Mouse (Mus musculus): ENCODE data around the gene Snai1.

Gene Snai1

GRCm38 (mm10) chr2:167564551-167565311, 26.7 kb downstream of the Snai1 start:
- TF ChIP-seq NANOG (IDR thresholded peaks at IDR 0.05; ENCODE audit: borderline replicate concordance, low read length) (no peak), CTCF (conservative IDR thresholded peaks at IDR 0.05; ENCODE audit: low read length) (no peak)
- H3K9me3 ChIP-seq (ENCODE audit: low read length) = no peaks in the 10 kb centered on the region
- peaks cover 49% of the 10 kb centered on the region for H3K4me1 ChIP-seq (replicated peaks; ENCODE audit: low read depth, low read length)
- no peaks in the 10 kb centered on the region for H3K36me3 ChIP-seq (ENCODE audit: insufficient read depth, low read length)
- peaks cover 64% of the 10 kb centered on the region for H3K27me3 ChIP-seq (ENCODE audit: insufficient read depth, low read length)
- H3K4me3 ChIP-seq (replicated peaks; ENCODE audit: low read length) = no peak overlapping the region

- Histone ChIP-seq H3K9me3 (ENCODE audit: low read length) (no peaks in the 10 kb centered on the region), H3K36me3 (ENCODE audit: insufficient read depth, low read length) (no peaks in the 10 kb centered on the region), H3K27me3 (ENCODE audit: insufficient read depth, low read length) (peaks cover 63% of the 10 kb centered on the region), H3K4me3 (replicated peaks; ENCODE audit: low read length) (no peak overlapping the region; the same call in 1 of the 2 replicates), H3K4me1 (replicated peaks; ENCODE audit: low read depth, low read length) (peaks cover 48% of the 10 kb centered on the region)
- TF ChIP-seq CTCF (conservative IDR thresholded peaks at IDR 0.05; ENCODE audit: low read length) = no peak
- TF ChIP-seq NANOG (IDR thresholded peaks at IDR 0.05; ENCODE audit: borderline replicate concordance, low read length) = no peak
- TF ChIP-seq POU5F1 (IDR thresholded peaks at IDR 0.05; ENCODE audit: borderline replicate concordance, low read length) = no peak
Measured at GRCm38 (mm10) chr2:167565312-167565656, 27.3 kb downstream of the Snai1 start.

GRCm38 (mm10) chr2:167565682-167566081, 27.7 kb downstream of the Snai1 start:
- TF ChIP-seq CTCF (conservative IDR thresholded peaks at IDR 0.05; ENCODE audit: low read length) = no peak
- TF ChIP-seq POU5F1 (IDR thresholded peaks at IDR 0.05; ENCODE audit: borderline replicate concordance, low read length) = no peak
- TF ChIP-seq NANOG (IDR thresholded peaks at IDR 0.05; ENCODE audit: borderline replicate concordance, low read length) = no peak
- Histone ChIP-seq H3K36me3 (ENCODE audit: insufficient read depth, low read length) (no peaks in the 10 kb centered on the region), H3K27me3 (ENCODE audit: insufficient read depth, low read length) (peaks cover 63% of the 10 kb centered on the region), H3K4me3 (replicated peaks; ENCODE audit: low read length) (peak overlapping the region; percentile 57), H3K9me3 (ENCODE audit: low read length) (no peaks in the 10 kb centered on the region), H3K4me1 (replicated peaks; ENCODE audit: low read depth, low read length) (peaks cover 49% of the 10 kb centered on the region)

DNA sequence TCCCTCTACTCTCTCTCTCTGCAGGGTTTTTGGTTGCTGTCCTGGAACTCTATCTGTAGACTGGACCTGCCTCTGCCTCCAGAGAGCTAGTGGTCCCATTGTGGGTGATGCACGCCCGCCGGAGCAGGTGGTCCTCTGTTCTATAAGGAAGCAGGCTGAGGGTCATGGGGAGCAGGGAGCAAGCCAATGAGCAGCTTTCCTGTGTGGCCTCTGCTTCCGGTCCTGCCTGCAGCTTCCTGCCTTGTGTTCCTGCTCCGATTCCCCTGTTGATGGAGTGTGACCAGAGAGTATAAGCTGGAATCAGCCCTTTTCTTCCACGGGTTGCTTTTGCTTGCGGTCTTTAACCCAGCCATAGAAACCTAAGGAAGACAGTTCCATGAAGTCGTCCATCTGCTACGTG, 30.1 kb downstream of the Snai1 start:
- Histone ChIP-seq H3K4me3 (replicated peaks; ENCODE audit: low read length) (no peak overlapping the region), H3K36me3 (ENCODE audit: insufficient read depth, low read length) (no peaks in the 10 kb centered on the region), H3K9me3 (ENCODE audit: low read length) (no peaks in the 10 kb centered on the region), H3K27me3 (ENCODE audit: insufficient read depth, low read length) (peaks cover 56% of the 10 kb centered on the region), H3K4me1 (replicated peaks; ENCODE audit: low read depth, low read length) (peaks cover 51% of the 10 kb centered on the region)
- no peak for TF ChIP-seq NANOG (IDR thresholded peaks at IDR 0.05; ENCODE audit: borderline replicate concordance, low read length)
- no peak for TF ChIP-seq POU5F1 (IDR thresholded peaks at IDR 0.05; ENCODE audit: borderline replicate concordance, low read length)

GRCm38 (mm10) chr2:167569934-167570651, 32.1 kb downstream of the Snai1 start:
- Histone ChIP-seq H3K27me3 (ENCODE audit: insufficient read depth, low read length) (peaks cover 64% of the 10 kb centered on the region), H3K36me3 (ENCODE audit: insufficient read depth, low read length) (no peaks in the 10 kb centered on the region), H3K4me1 (replicated peaks; ENCODE audit: low read depth, low read length) (peaks cover 37% of the 10 kb centered on the region), H3K9me3 (ENCODE audit: low read length) (no peaks in the 10 kb centered on the region), H3K4me3 (replicated peaks; ENCODE audit: low read length) (no peak overlapping the region)
- TF ChIP-seq NANOG (IDR thresholded peaks at IDR 0.05; ENCODE audit: borderline replicate concordance, low read length) = no peak
- TF ChIP-seq CTCF (conservative IDR thresholded peaks at IDR 0.05; ENCODE audit: low read length) = peak; percentile 7; the same call in 1 of the 2 replicates

- no peak for TF ChIP-seq POU5F1 (IDR thresholded peaks at IDR 0.05; ENCODE audit: borderline replicate concordance, low read length)
- no peaks in the 10 kb centered on the region for H3K36me3 ChIP-seq (ENCODE audit: insufficient read depth, low read length)
- no peaks in the 10 kb centered on the region for H3K9me3 ChIP-seq (ENCODE audit: low read length)
- peaks cover 69% of the 10 kb centered on the region for H3K27me3 ChIP-seq (ENCODE audit: insufficient read depth, low read length)
- H3K4me3 ChIP-seq (replicated peaks; ENCODE audit: low read length) = no peak overlapping the region
- H3K4me1 ChIP-seq (replicated peaks; ENCODE audit: low read depth, low read length) = peaks cover 35% of the 10 kb centered on the region
Measured at GRCm38 (mm10) chr2:167570815-167571214, 32.8 kb downstream of the Snai1 start.

DNA sequence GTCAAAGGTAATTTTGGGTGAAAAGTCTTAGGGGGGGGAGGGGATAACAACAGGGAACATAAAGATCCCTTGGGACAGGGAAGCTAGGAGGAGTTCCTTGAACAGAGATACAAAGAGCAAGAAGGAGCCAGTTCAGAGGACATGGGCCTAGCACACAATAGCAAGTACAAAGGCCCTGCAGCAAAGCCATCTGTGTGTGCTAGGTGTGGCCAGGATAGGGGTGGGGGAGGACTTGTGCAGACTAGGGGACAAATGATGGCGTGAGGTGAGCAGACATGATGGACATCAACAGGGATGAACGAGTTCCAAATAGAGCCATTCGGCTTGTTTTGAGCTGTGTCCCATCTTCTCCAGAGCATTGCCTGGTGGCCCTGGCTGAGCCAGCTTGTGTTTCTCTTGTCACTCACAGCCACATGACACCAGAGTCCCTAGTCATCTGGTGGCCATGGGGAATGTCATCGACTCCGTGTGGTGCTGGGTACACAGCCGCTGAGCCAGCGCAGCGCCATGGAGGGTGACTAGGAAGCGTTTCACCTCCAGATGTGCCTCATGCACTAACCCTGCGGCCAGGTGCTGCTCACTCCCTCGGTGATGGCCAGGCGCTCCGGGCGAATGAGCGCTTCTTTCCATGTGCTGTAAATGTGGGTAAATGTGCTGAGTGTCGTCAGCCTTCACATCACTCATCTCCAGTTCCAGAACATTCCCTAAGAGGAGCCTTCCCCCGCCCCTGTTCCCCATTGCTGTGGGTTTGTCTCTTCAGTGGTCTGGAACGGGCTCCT, 33.6 kb downstream of the Snai1 start:
- TF ChIP-seq NANOG (IDR thresholded peaks at IDR 0.05; ENCODE audit: borderline replicate concordance, low read length) (no peak), CTCF (conservative IDR thresholded peaks at IDR 0.05; ENCODE audit: low read length) (no peak), POU5F1 (IDR thresholded peaks at IDR 0.05; ENCODE audit: borderline replicate concordance, low read length) (no peak)
- H3K4me3 ChIP-seq (replicated peaks; ENCODE audit: low read length) = no peak overlapping the region
- H3K36me3 ChIP-seq (ENCODE audit: insufficient read depth, low read length) = no peaks in the 10 kb centered on the region
- peaks cover 67% of the 10 kb centered on the region for H3K27me3 ChIP-seq (ENCODE audit: insufficient read depth, low read length)
- peaks cover 32% of the 10 kb centered on the region for H3K4me1 ChIP-seq (replicated peaks; ENCODE audit: low read depth, low read length)
- no peaks in the 10 kb centered on the region for H3K9me3 ChIP-seq (ENCODE audit: low read length)

DNA sequence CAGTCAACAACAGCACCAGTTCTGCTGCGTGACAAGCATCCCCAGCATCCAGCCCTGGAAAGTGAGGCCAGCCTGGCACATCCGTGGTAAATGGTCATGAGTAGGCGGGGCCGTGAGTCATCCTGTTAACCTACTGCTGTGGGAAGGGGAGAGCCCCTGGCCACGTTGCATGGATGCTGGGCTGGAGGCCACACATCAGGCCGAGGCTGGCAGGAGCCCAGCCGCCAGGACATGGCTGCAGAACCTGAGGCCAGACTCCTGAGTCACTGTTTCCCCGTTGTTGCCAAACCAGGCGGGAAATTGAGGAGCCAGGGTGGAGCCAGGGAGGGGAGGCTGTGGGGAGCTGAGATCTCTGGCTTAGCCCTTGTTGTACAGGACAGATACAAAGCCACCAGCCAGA, 36.8 kb downstream of the Snai1 start:
- H3K9me3 ChIP-seq (ENCODE audit: low read length) = no peaks in the 10 kb centered on the region
- peaks cover 55% of the 10 kb centered on the region for H3K27me3 ChIP-seq (ENCODE audit: insufficient read depth, low read length)
- no peaks in the 10 kb centered on the region for H3K36me3 ChIP-seq (ENCODE audit: insufficient read depth, low read length)
- peaks cover 49% of the 10 kb centered on the region for H3K4me1 ChIP-seq (replicated peaks; ENCODE audit: low read depth, low read length)
- TF ChIP-seq POU5F1 (IDR thresholded peaks at IDR 0.05; ENCODE audit: borderline replicate concordance, low read length) (no peak), NANOG (IDR thresholded peaks at IDR 0.05; ENCODE audit: borderline replicate concordance, low read length) (no peak), CTCF (conservative IDR thresholded peaks at IDR 0.05; ENCODE audit: low read length) (no peak)
- no peak overlapping the region for H3K4me3 ChIP-seq (replicated peaks; ENCODE audit: low read length)

All from E14TG2a.4 (cell line).